Mouse (Mus musculus) G1E (cell line): ENCODE data around the gene Clock.

ENCODE experiments used
- CTCF ChIP-seq: IDR thresholded peaks from 2 replicates; pipeline ENCODE4 v1.5.1; 2012; ENCODE audit warnings: low read depth, low read length, inconsistent platforms, mixed read lengths
- GATA1 ChIP-seq: IDR thresholded peaks from 2 replicates; pipeline ENCODE4 v1.6.1; 2012; ENCODE audit warnings: borderline replicate concordance, low read length, inconsistent platforms, mixed read lengths
- GATA2 ChIP-seq: IDR thresholded peaks from 2 replicates; pipeline ENCODE4 v1.6.1; 2012; ENCODE audit warnings: low read depth, low read length, inconsistent platforms, borderline replicate concordance
- POLR2AphosphoS5 ChIP-seq: IDR thresholded peaks from 2 replicates; pipeline ENCODE4 v1.6.1; 2012; ENCODE audit warnings: low read depth, low read length, inconsistent platforms; ENCODE audit not compliant: insufficient replicate concordance
- TAL1 ChIP-seq: conservative IDR thresholded peaks from 2 replicates; pipeline ENCODE4 v1.6.1; 2012; ENCODE audit warnings: low read depth, low read length, inconsistent platforms, mixed read lengths

GRCm38 (mm10) chr5:76327296-76327695 is 22.7 kb upstream of the Clock start:
- TF ChIP-seq CTCF (no peak), TAL1 (no peak), GATA1 (no peak), GATA2 (no peak), POLR2AphosphoS5 (no peak)
